Mouse (Mus musculus): Measurements from ENCODE around the gene Hsdl1. TPM values are rescaled to one million over a fixed set of nuclear protein-coding genes. Genes with fewer than 3 reads are reported as not detected.

The Hsdl1 gene
- polyA plus RNA-seq, 1 experiment from 2014 or later = 43.1 TPM

- no peak overlapping the region for H3K27ac ChIP-seq (ENCODE audit: low read length)
- 63% methylated on average over 3 of the region's 3 CpGs for WGBS
- H3K4me1 ChIP-seq (ENCODE audit: insufficient read depth, low read length) = no peaks in the 10 kb centered on the region
- ATAC-seq (ENCODE audit: low FRiP score, low TSS enrichment) = no peak
- no peak overlapping the region for H3K4me3 ChIP-seq (ENCODE audit: low read length)
- no peak overlapping the region for H3K4me2 ChIP-seq (replicated peaks; ENCODE audit: low read depth, low read length)
- no peak overlapping the region for H3K9ac ChIP-seq (replicated peaks; ENCODE audit: low read length)
- H3K27me3 ChIP-seq (ENCODE audit: insufficient read depth, low read length) = no peaks in the 10 kb centered on the region
- no peaks in the 10 kb centered on the region for H3K9me3 ChIP-seq (ENCODE audit: low read length)
- H3K36me3 ChIP-seq (ENCODE audit: insufficient read depth, low read length) = peaks cover 85% of the 10 kb centered on the region
These were observed 59.2 kb downstream of the Hsdl1 start for GRCm38 (mm10) chr8:119515767-119516166.

GRCm38 (mm10) chr8:119514940-119515339 lies 60.0 kb downstream of the Hsdl1 start:
- Histone ChIP-seq H3K4me2 (replicated peaks; ENCODE audit: low read depth, low read length) (no peak overlapping the region), H3K27ac (ENCODE audit: low read length) (no peak overlapping the region), H3K27me3 (ENCODE audit: insufficient read depth, low read length) (no peaks in the 10 kb centered on the region), H3K4me3 (ENCODE audit: low read length) (no peak overlapping the region), H3K36me3 (ENCODE audit: insufficient read depth, low read length) (peaks cover 85% of the 10 kb centered on the region), H3K4me1 (ENCODE audit: insufficient read depth, low read length) (no peaks in the 10 kb centered on the region), H3K9me3 (ENCODE audit: low read length) (no peaks in the 10 kb centered on the region), H3K9ac (replicated peaks; ENCODE audit: low read length) (no peak overlapping the region)
- no peak for ATAC-seq (ENCODE audit: low FRiP score, low TSS enrichment)
- 85% methylated on average over 3 of the region's 3 CpGs for WGBS

DNA sequence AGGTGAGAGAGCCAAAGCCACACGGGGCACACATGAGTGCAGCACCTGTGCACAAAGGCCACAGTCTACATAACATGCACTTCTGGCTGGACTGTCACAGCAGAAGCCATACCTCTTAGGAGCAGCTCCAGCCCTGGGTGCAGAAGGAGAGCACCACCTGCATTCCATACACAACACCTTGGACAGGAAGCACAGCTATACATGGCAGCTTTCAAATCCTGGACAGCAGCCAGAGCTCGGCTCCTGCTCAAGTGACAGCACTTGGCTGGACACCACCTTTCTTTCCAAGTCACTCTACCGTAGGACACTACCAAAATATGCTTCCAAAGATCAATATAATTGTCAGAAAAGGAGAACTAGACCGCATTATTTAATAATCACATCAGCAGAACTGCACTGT lies 61.6 kb downstream of the Hsdl1 start:
- H3K27me3 ChIP-seq (ENCODE audit: insufficient read depth, low read length) = no peaks in the 10 kb centered on the region
- no peak overlapping the region for H3K27ac ChIP-seq (ENCODE audit: low read length)
- WGBS = 86% methylated on average over 4 of the region's 4 CpGs
- peaks cover 87% of the 10 kb centered on the region for H3K36me3 ChIP-seq (ENCODE audit: insufficient read depth, low read length)
- no peak overlapping the region for H3K4me3 ChIP-seq (ENCODE audit: low read length)
- no peaks in the 10 kb centered on the region for H3K9me3 ChIP-seq (ENCODE audit: low read length)
- H3K9ac ChIP-seq (replicated peaks; ENCODE audit: low read length) = no peak overlapping the region
- no peak overlapping the region for H3K4me2 ChIP-seq (replicated peaks; ENCODE audit: low read depth, low read length)
- no peaks in the 10 kb centered on the region for H3K4me1 ChIP-seq (ENCODE audit: insufficient read depth, low read length)
- ATAC-seq (ENCODE audit: low FRiP score, low TSS enrichment) = no peak

Other genes with a start within 250 kb of the Hsdl1 start
- 329 and 342 TPM in 2 replicates for gene Hsbp1, start 230.7 kb downstream of the Hsdl1 start, polyA plus RNA-seq (2015; fragmentation: Nextera tagmentation; extraction: Ambion mirVana)
- gene Mlycd, start 180.3 kb downstream of the Hsdl1 start, polyA plus RNA-seq (2015; fragmentation: Nextera tagmentation; extraction: Ambion mirVana) = 13.6 and 14.1 TPM in 2 replicates
- 3.2 and 3.6 TPM in 2 replicates for gene Osgin1, start 141.1 kb downstream of the Hsdl1 start, polyA plus RNA-seq (2015; fragmentation: Nextera tagmentation; extraction: Ambion mirVana)
- 2.3 and 2.5 TPM in 2 replicates for gene Necab2, start 128.5 kb downstream of the Hsdl1 start, polyA plus RNA-seq (2015; fragmentation: Nextera tagmentation; extraction: Ambion mirVana)
- 0.13 TPM in 1 of 2 replicates, not detected in the other for gene Slc38a8, start 73.5 kb downstream of the Hsdl1 start, polyA plus RNA-seq (2015; fragmentation: Nextera tagmentation; extraction: Ambion mirVana)
- 131 TPM in 2 replicates for gene Mbtps1, start 16.4 kb downstream of the Hsdl1 start, polyA plus RNA-seq (2015; fragmentation: Nextera tagmentation; extraction: Ambion mirVana)
- gene Dnaaf1, start 52 bp upstream of the Hsdl1 start, polyA plus RNA-seq (2015; fragmentation: Nextera tagmentation; extraction: Ambion mirVana) = 0.27 and 0.37 TPM in 2 replicates
- 15.4 and 15.5 TPM in 2 replicates for gene Taf1c, start 30.0 kb upstream of the Hsdl1 start, polyA plus RNA-seq (2015; fragmentation: Nextera tagmentation; extraction: Ambion mirVana)
- gene Adad2, start 37.6 kb upstream of the Hsdl1 start, polyA plus RNA-seq (2015; fragmentation: Nextera tagmentation; extraction: Ambion mirVana) = 0.12 and 0.14 TPM in 2 replicates
- 0.05 and 0.15 TPM in 2 replicates for gene Kcng4, start 60.5 kb upstream of the Hsdl1 start, polyA plus RNA-seq (2015; fragmentation: Nextera tagmentation; extraction: Ambion mirVana)
- 2.3 and 3.7 TPM in 2 replicates for gene Wfdc1, start 91.2 kb upstream of the Hsdl1 start, polyA plus RNA-seq (2015; fragmentation: Nextera tagmentation; extraction: Ambion mirVana)
- 1.9 and 2.7 TPM in 2 replicates for gene Atp2c2, start 124.8 kb upstream of the Hsdl1 start, polyA plus RNA-seq (2015; fragmentation: Nextera tagmentation; extraction: Ambion mirVana)
- 16.5 and 19.7 TPM in 2 replicates for gene Tldc1, start 203.2 kb upstream of the Hsdl1 start, polyA plus RNA-seq (2015; fragmentation: Nextera tagmentation; extraction: Ambion mirVana)